Mouse (Mus musculus): ENCODE results near the gene Acsbg2. TPM values are rescaled to one million over a fixed set of nuclear protein-coding genes. Genes with fewer than 3 reads are reported as not detected.

Acsbg2 gene
- polyA plus RNA-seq, 1 experiment = 0.11 TPM

DNA sequence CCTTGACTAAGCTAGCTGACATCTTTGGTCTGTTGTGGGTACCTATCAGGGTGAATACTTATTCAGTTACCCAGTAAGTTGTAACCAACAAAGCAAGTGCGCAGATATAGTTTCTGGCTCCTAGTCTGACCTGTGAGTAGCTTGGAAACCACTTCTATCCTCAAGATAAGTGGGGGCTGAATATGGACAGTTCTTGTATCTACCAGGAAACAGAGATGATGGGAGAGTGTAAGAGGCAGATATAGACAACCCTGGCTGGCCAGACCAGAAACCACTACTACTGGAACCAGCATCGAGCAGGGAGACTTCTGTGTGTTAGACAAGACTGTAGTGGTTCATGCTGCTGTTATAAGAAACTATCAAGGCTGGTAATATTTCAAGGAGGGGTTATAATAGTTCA is 15.8 kb upstream of the Acsbg2 start:
- Histone ChIP-seq H3K4me1 (replicated peaks; ENCODE audit: control insufficient read depth, insufficient read depth, low read length) (peaks cover 9% of the 10 kb centered on the region), H3K4me3 (ENCODE audit: control insufficient read depth, insufficient read depth, low read length) (no peak overlapping the region), H3K36me3 (ENCODE audit: control insufficient read depth, insufficient read depth, low read length) (peaks cover 14% of the 10 kb centered on the region), H3K27me3 (ENCODE audit: control insufficient read depth, insufficient read depth, low read length) (no peaks in the 10 kb centered on the region), H3K27ac (ENCODE audit: control insufficient read depth, insufficient read depth, low read length) (no peak overlapping the region)
- TF ChIP-seq POLR2A (IDR thresholded peaks at IDR 0.05; ENCODE audit: control insufficient read depth, extremely low read depth, insufficient read depth, low read length, poor library complexity) = no peak
- TF ChIP-seq CTCF (IDR thresholded peaks at IDR 0.05; ENCODE audit: borderline replicate concordance, control insufficient read depth, extremely low read depth, insufficient read depth, low read length, poor library complexity) = no peak
- WGBS = 97% methylated on average over 2 of the region's 2 CpGs
- DNase-seq = no peak

DNA sequence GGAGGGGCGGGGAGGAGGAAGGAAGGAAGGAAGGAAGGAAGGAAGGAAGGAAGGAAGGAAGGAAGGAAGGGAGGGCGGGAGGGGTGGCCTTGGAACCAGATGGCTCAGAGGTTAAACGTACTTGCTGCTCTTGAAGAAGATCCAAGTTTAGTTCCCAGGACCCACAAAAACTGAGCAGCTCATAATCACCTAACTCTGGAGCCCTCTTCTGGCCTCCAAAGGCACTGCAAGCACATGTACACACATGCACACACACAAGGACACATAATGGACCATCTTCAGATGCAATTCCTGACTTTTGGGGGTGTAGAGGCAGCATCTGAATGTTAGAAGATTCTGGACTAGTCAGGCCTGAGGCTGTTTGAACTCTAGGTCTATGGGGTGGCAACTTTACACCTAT is 13.8 kb upstream of the Acsbg2 start:
- no peak for DNase-seq
- Histone ChIP-seq H3K36me3 (ENCODE audit: control insufficient read depth, insufficient read depth, low read length) (no peaks in the 10 kb centered on the region; the same call in 1 of the 2 replicates), H3K4me1 (replicated peaks; ENCODE audit: control insufficient read depth, insufficient read depth, low read length) (peaks cover 16% of the 10 kb centered on the region), H3K4me3 (ENCODE audit: control insufficient read depth, insufficient read depth, low read length) (no peak overlapping the region), H3K27me3 (ENCODE audit: control insufficient read depth, insufficient read depth, low read length) (no peaks in the 10 kb centered on the region), H3K27ac (ENCODE audit: control insufficient read depth, insufficient read depth, low read length) (no peak overlapping the region)
- 100% methylated on average over 2 of the region's 3 CpGs for WGBS
- TF ChIP-seq CTCF (IDR thresholded peaks at IDR 0.05; ENCODE audit: borderline replicate concordance, control insufficient read depth, extremely low read depth, insufficient read depth, low read length, poor library complexity) (no peak), POLR2A (IDR thresholded peaks at IDR 0.05; ENCODE audit: control insufficient read depth, extremely low read depth, insufficient read depth, low read length, poor library complexity) (no peak)

DNA sequence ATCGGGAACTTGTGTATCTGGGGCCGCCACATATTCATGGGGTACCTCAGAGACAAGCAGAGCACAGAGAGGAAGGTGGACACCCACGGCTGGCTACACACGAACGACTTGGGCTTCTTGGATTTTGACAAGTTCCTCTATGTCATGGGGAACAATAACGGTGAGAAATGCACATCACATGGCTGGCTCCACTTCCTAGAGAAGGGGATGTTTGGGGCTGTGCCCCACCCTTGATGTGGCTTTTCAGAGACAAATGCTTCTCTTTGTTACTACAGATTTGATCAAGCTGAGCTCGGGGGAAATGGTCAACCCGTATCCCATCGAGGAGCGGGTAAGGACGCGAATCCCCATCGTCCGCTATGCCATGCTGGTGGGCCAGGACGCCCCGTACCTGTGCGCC is 10.6 kb upstream of the Acsbg2 start:
- Histone ChIP-seq H3K36me3 (ENCODE audit: control insufficient read depth, insufficient read depth, low read length) (no peaks in the 10 kb centered on the region), H3K4me1 (replicated peaks; ENCODE audit: control insufficient read depth, insufficient read depth, low read length) (peaks cover 16% of the 10 kb centered on the region), H3K27me3 (ENCODE audit: control insufficient read depth, insufficient read depth, low read length) (no peaks in the 10 kb centered on the region), H3K27ac (ENCODE audit: control insufficient read depth, insufficient read depth, low read length) (no peak overlapping the region), H3K4me3 (ENCODE audit: control insufficient read depth, insufficient read depth, low read length) (no peak overlapping the region)
- TF ChIP-seq CTCF (IDR thresholded peaks at IDR 0.05; ENCODE audit: borderline replicate concordance, control insufficient read depth, extremely low read depth, insufficient read depth, low read length, poor library complexity) (no peak), POLR2A (IDR thresholded peaks at IDR 0.05; ENCODE audit: control insufficient read depth, extremely low read depth, insufficient read depth, low read length, poor library complexity) (no peak)
- 35% methylated on average over 17 of the region's 17 CpGs for WGBS
- DNase-seq = no peak

DNA sequence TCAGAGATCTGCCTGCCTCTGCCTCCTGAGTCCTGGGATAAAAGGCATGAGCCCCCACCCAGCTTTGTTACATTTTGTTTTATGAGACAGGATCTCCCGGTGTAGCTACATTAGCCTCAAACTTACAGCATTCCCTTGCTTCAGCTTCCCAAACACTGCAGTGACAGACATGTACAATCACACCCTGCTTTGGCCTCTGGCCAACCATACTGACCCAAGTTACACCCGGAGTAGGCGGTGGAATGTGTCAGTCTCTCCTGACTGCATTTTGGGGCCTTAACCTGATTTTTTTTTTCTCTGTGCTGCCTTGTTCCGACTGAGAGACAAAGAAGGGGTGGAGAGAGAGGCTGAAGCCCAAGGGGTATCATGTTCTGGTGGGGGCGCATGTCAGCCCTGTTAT is 10.1 kb upstream of the Acsbg2 start:
- H3K4me1 ChIP-seq (replicated peaks; ENCODE audit: control insufficient read depth, insufficient read depth, low read length) = peaks cover 16% of the 10 kb centered on the region
- H3K27ac ChIP-seq (ENCODE audit: control insufficient read depth, insufficient read depth, low read length) = no peak overlapping the region
- H3K36me3 ChIP-seq (ENCODE audit: control insufficient read depth, insufficient read depth, low read length) = no peaks in the 10 kb centered on the region
- no peak for TF ChIP-seq POLR2A (IDR thresholded peaks at IDR 0.05; ENCODE audit: control insufficient read depth, extremely low read depth, insufficient read depth, low read length, poor library complexity)
- no peak for TF ChIP-seq CTCF (IDR thresholded peaks at IDR 0.05; ENCODE audit: borderline replicate concordance, control insufficient read depth, extremely low read depth, insufficient read depth, low read length, poor library complexity)
- WGBS = 76% methylated on average over 5 of the region's 5 CpGs
- H3K27me3 ChIP-seq (ENCODE audit: control insufficient read depth, insufficient read depth, low read length) = no peaks in the 10 kb centered on the region
- no peak overlapping the region for H3K4me3 ChIP-seq (ENCODE audit: control insufficient read depth, insufficient read depth, low read length)
- no peak for DNase-seq

DNA sequence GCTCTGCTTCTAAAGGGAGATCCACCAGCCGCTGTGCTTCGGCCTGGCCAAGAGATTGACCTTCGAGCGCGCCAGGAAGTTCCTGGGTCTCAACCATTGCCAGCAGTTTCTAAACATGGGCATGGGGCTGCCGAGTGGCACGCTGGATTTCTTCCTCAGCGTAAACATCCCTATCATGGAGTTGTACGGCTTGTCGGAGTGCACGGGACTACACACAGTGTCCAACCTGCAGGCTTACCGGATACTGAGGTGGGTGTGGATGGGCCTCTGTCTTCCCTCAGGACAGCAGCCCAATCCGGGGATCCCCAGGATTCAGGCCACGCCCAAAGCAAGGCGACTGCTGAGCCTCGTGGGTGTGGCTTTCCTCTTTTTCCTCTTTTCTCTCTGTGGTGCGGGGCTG is 9.4 kb upstream of the Acsbg2 start:
- 49% methylated on average over 17 of the region's 17 CpGs for WGBS
- no peak overlapping the region for H3K4me3 ChIP-seq (ENCODE audit: control insufficient read depth, insufficient read depth, low read length)

DNA sequence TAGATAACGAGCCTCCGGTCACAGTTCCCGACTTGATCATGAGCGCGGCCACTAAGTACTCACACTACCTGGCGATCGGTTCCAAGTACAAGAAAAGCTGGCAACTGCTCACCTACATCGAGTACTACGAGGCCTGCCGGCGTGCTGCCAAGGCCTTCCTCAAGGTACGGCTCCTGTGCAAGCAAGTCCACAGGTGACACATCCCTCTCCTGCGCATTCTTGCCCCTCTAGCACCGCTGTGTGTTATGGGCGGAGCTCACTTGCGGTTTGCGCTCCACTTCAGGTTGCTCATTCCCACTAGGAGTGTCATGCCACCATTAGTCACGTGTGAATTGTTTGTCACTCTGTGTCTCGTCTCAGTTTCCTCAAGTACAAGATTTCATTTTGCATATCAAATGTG is 3.2 kb upstream of the Acsbg2 start:
- DNase-seq = no peak
- Histone ChIP-seq H3K27me3 (ENCODE audit: control insufficient read depth, insufficient read depth, low read length) (no peaks in the 10 kb centered on the region), H3K36me3 (ENCODE audit: control insufficient read depth, insufficient read depth, low read length) (no peaks in the 10 kb centered on the region), H3K4me1 (replicated peaks; ENCODE audit: control insufficient read depth, insufficient read depth, low read length) (peaks cover 4% of the 10 kb centered on the region), H3K27ac (ENCODE audit: control insufficient read depth, insufficient read depth, low read length) (no peak overlapping the region), H3K4me3 (ENCODE audit: control insufficient read depth, insufficient read depth, low read length) (no peak overlapping the region)
- WGBS = 96% methylated on average over 19 of the region's 19 CpGs
- no peak for TF ChIP-seq CTCF (IDR thresholded peaks at IDR 0.05; ENCODE audit: borderline replicate concordance, control insufficient read depth, extremely low read depth, insufficient read depth, low read length, poor library complexity)
- TF ChIP-seq POLR2A (IDR thresholded peaks at IDR 0.05; ENCODE audit: control insufficient read depth, extremely low read depth, insufficient read depth, low read length, poor library complexity) = no peak

More for the DNA sequence above, 9.4 kb upstream of the Acsbg2 start:
- H3K4me1 ChIP-seq (replicated peaks; ENCODE audit: control insufficient read depth, insufficient read depth, low read length) = peaks cover 16% of the 10 kb centered on the region
- no peak overlapping the region for H3K27ac ChIP-seq (ENCODE audit: control insufficient read depth, insufficient read depth, low read length)
- DNase-seq = no peak
- TF ChIP-seq CTCF (IDR thresholded peaks at IDR 0.05; ENCODE audit: borderline replicate concordance, control insufficient read depth, extremely low read depth, insufficient read depth, low read length, poor library complexity) (no peak), POLR2A (IDR thresholded peaks at IDR 0.05; ENCODE audit: control insufficient read depth, extremely low read depth, insufficient read depth, low read length, poor library complexity) (no peak)
- no peaks in the 10 kb centered on the region for H3K27me3 ChIP-seq (ENCODE audit: control insufficient read depth, insufficient read depth, low read length)
- no peaks in the 10 kb centered on the region for H3K36me3 ChIP-seq (ENCODE audit: control insufficient read depth, insufficient read depth, low read length)

DNA sequence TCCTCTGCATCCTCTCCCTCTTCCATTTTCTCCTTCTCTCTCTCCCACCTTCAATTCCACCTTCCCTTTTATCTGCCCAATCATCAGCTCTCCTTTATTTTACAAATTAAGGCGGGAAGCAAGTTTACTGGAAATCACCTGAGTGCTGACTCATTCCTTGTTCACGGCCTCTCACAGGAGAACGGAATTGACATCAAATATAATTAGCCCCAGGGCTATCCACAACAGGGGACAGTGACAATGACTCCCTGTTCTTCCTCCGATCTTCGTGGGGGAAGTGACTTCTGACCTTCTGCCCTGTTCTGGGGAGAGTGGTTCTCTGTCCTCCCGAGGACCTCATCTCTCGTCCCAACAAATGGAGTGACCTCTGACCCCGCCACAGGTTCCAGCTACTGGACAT is 2.7 kb upstream of the Acsbg2 start:
- H3K4me3 ChIP-seq (ENCODE audit: control insufficient read depth, insufficient read depth, low read length) = no peak overlapping the region
- WGBS = 87% methylated on average over 8 of the region's 8 CpGs
- H3K27ac ChIP-seq (ENCODE audit: control insufficient read depth, insufficient read depth, low read length) = no peak overlapping the region
- no peak for DNase-seq
- peaks cover 4% of the 10 kb centered on the region for H3K4me1 ChIP-seq (replicated peaks; ENCODE audit: control insufficient read depth, insufficient read depth, low read length)
- no peaks in the 10 kb centered on the region for H3K27me3 ChIP-seq (ENCODE audit: control insufficient read depth, insufficient read depth, low read length)
- no peak for TF ChIP-seq POLR2A (IDR thresholded peaks at IDR 0.05; ENCODE audit: control insufficient read depth, extremely low read depth, insufficient read depth, low read length, poor library complexity)
- no peak for TF ChIP-seq CTCF (IDR thresholded peaks at IDR 0.05; ENCODE audit: borderline replicate concordance, control insufficient read depth, extremely low read depth, insufficient read depth, low read length, poor library complexity)
- H3K36me3 ChIP-seq (ENCODE audit: control insufficient read depth, insufficient read depth, low read length) = no peaks in the 10 kb centered on the region
